Mouse (Mus musculus): Measurements from ENCODE around the gene Gar1. TPM values are rescaled to one million over a fixed set of nuclear protein-coding genes. Genes with fewer than 3 reads are reported as not detected.

Gar1 gene
- total RNA-seq, 4 experiments from 2014 or later: 15.1 to 22.7 (median 21.6) TPM

DNA sequence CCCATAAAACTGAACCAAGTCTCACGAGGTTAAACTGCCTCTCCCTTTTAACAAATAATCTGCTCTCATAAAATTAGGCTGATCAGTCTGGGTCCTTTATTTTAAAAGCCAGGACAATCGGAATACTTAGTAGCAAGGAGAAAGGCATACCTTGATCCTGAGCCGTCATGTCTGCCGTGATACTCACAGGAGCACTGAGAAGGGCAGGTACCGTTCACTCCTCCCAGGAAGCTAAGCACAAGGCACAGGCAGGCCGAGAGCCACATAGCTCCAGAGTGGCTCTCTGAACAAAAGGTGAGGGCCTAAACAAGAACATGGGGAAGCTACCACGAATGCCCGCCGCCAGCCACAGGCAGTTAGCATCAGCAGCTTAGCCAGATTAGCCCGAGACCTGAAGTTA lies 27.4 kb downstream of the Gar1 start, which contains the start of gene Lrit3:
Gene Lrit3 (minus strand): TSS at position 266 of the 400 bp plus-strand sequence.
- no peak for DNase-seq (ENCODE audit: low spot score)

DNA sequence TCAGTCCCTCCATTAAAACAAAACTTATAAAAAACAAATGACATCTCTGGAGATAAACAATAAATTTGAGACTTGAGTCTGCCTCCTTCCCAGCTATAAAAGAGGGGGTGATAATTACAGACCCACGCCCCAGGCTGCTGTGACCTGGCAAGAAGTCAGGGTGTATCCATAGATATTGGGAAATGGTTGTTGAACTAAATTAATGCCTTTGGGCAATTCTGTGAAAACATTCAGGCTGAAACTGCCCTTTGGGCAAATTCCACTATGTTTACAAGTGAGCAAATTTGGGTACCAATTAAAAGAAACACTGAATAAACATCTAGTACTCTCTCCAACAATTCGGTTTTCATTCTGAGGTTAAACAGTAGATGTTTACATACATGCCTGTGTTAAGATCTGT lies 32.2 kb downstream of the Gar1 start:
- DNase-seq (ENCODE audit: low spot score): no peak

DNA sequence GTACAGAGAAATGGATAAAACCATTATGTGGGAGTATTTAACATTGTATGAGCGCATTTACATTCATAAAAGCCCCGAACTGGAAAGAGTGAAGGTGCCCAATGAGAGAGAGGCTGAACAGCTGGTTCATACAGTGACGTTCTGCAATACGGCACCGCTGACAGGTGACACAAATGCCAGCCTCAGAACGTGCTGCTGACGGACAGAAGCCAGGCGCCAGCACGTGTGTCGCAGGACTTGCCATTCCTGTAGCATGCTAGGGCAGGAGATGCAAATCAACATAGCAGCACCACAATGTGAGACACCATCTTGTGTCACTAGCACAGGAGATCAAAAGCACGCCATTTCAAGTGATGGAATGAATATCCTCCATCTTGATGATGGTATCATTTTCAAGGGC lies 32.6 kb downstream of the Gar1 start:
- no peak for DNase-seq (ENCODE audit: low spot score)

DNA sequence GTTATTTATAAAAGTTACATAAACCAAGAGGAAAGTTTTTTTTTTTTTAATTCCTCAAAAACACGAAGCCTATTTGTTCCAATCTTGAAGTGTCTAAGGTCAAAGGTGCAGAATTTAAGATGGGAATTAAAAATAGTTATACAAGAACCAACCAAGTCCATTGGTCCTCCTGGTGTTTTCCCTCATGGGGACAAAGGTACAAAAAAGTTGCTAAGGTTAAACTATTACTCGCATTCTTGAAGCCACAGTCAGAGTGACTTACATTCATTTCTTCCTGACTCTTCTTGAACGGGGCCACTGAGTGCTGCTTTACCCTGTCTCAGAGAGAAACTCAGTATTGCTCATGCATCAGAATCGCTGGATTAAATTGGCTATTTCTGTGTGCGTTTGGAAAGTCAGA lies 33.9 kb downstream of the Gar1 start:
- no peak for DNase-seq (ENCODE audit: low spot score)

DNA sequence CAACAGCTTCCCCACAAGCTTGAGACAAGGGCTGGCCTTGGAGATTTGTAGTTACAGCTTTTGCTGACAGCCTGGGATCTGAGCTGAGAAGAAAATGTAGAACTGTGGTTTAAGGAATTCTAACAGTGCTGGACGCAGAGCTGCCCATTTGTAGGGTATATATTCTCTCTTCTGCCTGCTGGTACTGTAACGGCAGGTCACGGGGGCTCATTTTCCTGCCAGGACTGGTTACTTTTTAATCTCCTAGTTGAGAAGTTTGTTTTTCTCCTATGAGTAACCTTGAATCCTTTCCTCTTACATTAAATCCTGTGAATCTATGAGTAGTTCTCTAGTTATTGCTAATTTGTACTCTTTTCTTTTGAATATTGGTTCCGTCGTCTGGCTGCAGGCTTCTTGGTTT lies 37.4 kb downstream of the Gar1 start:
- DNase-seq (ENCODE audit: low spot score): no peak

DNA sequence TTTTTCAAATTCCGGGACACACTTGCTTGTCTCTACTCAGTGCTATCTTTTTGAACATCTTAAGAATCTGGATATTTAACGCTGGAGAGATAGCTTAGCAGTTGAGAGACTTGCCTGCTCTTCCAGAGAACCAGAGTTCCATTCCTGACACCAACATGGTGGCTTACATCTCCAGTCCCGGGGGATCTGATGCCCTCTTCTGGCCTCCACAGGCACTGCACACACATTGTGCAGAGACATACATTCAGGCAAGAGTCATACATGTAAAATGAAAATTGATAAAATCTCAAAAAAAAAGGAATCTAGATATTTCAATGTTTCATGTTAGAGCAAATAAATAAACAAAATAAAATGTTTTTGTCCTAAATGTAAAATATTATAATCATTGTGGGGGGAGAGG lies 48.5 kb downstream of the Gar1 start:
- DNase-seq (ENCODE audit: low spot score): no peak

- DNase-seq (ENCODE audit: low spot score): no peak
These were observed 49.8 kb downstream of the Gar1 start for GRCm38 (mm10) chr3:129781435-129781834.

Other genes starting within 250 kb of the Gar1 start
- gene Egf, start 76.1 kb downstream of the Gar1 start, total RNA-seq (2022): 1 to 10 TPM; 1.9 to 5.6 (median 2.7) TPM
- not detected for gene Lrit3, start 27.4 kb downstream of the Gar1 start, total RNA-seq (2022)
- under 1 TPM in 1 of 4 experiments, not detected in 3; 0.25 TPM for gene Rrh, start 8.8 kb downstream of the Gar1 start, total RNA-seq (2022)
- gene Cfi, start 4.5 kb upstream of the Gar1 start, total RNA-seq (2022): 1 to 10 TPM in 3 of 4 experiments, under 1 TPM in 1; 0.82 to 1.6 (median 1.1) TPM
- 10 to 100 TPM; 43.8 to 66.6 (median 45.6) TPM for gene Pla2g12a, start 47.2 kb upstream of the Gar1 start, total RNA-seq (2022)
- gene Casp6, start 70.0 kb upstream of the Gar1 start, total RNA-seq (2022): 10 to 100 TPM in 3 of 4 experiments, 1 to 10 TPM in 1; 8.9 to 16.8 (median 11.6) TPM
- 1 to 10 TPM; 1.1 to 2.5 (median 1.6) TPM for gene Mcub, start 138.8 kb upstream of the Gar1 start, total RNA-seq (2022)
- 10 to 100 TPM; 25.0 to 32.3 (median 27.4) TPM for gene Sec24b, start 230.2 kb upstream of the Gar1 start, total RNA-seq (2022)

All from heart, adult 8-10 months (tissue).